Mouse (Mus musculus): ENCODE measurements at regions not wholly inside any gene's neighbourhood (a gene's known extent, or its start where the extent isn't known, plus 50 kb on each side); places are given as distances from the start of the nearest gene placed in this dataset.
A peak's percentile ranks its signal among the peaks of the same experiment; 100 is the strongest.

DNA sequence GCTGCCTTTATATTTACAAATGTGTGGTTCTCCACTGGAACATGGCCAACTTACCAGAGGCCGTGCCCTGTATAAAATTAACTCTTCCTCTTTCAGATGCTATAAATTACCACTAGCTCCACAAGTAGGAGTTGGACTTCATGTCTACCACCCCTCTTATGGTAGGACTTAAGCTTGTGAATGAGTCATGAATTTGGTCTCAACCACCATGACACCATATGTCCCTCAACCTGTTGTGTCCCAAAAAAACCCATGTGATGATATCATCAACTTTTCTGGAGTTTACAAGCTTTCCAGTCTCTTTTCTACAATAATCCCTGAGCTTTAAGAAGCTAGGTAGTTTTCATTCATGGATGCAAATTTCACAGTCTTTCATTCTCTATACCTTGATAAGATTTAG is 1951.4 kb downstream of the Pcdh7 start:
- peak in 1 of 2 experiments; percentile 27 for DNase-seq (ENCODE audit: extremely low spot score in 1 of 2, low spot score in 1 of 2)

DNA sequence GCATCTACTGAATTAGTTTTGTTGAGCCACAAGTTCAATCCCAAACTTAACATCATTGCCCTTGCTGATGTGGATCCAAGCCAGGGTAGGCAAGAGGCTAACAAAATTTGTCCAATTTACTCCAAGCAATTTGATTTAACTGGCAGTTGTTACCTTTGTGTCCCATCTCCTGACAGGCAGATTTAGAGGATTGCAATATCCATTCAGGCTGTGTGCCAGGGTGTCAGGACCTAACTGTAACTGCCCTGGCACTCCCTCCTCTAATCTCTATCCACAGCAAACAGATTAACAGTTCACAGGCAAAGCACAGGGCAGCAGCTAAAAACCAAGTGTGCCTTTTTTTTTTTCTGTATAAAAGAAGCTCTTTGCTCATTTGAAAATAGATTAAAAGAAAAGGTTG is 1982.2 kb downstream of the Pcdh7 start:
- DNase-seq (ENCODE audit: extremely low spot score in 1 of 2, low spot score in 1 of 2) = no peak

DNA sequence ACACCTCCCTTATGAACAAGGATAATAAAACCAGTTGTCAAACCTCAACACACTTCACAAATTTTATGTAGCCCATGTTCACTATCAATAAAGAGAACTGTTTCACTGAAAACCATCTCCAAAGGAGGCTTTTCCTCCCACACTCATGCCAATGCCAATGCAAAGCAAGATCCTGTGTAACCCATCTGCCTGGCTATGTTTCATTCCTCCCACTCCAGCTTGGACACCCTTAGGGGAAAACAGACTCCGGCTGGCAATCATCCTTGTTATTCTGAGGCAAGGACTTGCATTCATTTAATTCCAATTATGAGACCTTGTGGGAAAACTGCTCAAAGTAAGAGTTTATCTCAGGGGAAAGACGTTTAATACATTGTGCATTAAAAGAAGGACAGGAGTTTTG is 1997.7 kb downstream of the Pcdh7 start:
- peak; percentile 4 to 27 for DNase-seq (ENCODE audit: extremely low spot score in 1 of 2, low spot score in 1 of 2)

DNA sequence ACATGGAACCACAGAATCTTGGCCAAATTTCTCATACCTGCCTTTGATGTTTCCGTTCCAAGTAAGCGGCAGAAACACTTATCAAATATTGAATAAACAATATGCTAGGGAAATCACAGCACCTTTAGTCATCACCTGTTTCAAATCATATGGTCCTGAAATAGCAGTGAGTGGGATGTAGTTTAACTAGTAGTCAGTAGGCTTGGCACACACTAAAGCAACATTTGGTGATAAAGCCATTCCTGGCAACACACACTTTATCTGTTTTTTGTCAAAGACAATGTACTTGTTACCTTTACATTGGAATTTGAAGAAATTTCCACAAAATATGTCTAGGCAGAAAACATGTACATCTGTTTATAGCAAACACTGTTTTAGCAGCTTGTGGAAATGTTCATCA is 2038.5 kb downstream of the Pcdh7 start:
- peak in 1 of 2 experiments; percentile 0 for DNase-seq (ENCODE audit: extremely low spot score in 1 of 2, low spot score in 1 of 2)

DNA sequence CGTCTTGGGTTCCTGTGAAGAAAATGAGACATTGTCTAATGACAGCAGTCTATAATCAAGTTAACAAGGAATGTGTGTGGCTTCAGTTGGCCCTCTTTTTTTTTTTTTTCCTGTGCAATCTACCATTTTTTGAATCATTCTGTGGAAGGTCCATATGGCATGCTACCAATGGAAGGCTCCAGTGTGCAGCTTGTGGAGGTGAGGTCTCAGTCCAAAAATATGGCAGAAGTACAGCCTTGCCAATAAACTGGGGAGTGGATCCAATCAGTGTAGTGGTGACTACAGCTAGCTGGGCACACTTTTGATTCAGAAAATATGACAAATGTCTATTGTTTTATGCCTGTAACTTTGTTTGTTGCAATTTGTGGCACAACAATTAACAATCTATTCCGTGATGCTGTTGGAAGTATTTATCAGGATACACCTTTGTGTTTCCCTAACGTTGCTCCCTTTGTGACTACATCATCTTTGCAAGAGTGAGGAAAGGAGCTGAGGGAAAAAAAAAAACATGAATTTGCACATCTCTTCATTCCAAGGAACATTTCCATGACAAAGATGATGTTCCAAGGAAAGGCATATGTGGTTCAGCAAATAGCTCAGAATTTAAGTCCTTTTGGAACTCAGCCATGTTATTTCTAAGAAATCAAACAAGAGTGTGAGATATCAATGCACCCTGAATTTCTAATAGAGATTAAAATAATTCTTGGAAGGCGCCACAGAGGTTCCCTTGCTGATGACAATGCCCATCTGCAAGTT is 2039.1 kb downstream of the Pcdh7 start:
- DNase-seq (ENCODE audit: extremely low spot score in 1 of 2, low spot score in 1 of 2) = no peak
